Mouse (Mus musculus): ENCODE measurements around the gene Smoc1. TPM values are rescaled to one million over a fixed set of nuclear protein-coding genes. Genes with fewer than 3 reads are reported as not detected.

Gene Smoc1
- total RNA-seq, 1 experiment from 2014 or later, result 0.23 TPM

DNA sequence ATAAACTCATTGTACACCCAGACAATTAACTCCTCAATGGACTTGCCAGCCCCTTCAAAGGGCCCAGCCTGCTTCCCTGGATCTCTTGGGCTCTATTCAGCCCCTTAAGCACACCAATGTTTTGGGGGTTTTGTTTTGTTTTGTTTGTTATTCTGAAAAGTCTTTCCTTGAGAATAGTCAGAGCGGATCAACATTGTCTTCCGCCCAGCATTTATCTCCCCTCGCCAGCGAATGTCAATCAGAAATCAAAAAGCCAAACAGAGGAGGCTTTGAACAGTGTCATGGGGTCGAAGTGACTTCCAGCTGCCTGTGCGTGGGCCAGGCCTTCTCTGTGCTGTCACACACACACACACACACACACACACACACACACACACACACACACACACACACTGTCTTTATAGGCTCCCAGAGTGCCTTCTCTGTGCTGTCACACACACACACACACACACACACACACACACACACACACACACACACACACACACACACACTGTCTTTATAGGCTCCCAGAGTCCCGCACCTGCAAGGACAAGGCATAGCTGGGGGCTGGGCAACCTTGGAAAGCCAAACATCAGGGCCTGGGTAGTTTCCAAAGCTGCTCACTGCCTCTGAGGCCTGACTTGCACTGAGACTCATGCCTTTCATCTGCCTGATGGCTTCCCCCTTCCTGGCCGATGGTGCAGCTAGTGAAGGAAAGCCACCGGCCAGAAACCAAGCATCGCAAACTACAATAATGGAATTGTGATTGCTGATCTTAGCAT is 120.0 kb downstream of the Smoc1 start:
- no peak for ATAC-seq (ENCODE audit: extremely low read depth, insufficient number of reproducible peaks, low FRiP score, poor library complexity, severe bottlenecking)

- ATAC-seq (ENCODE audit: extremely low read depth, insufficient number of reproducible peaks, low FRiP score, poor library complexity, severe bottlenecking), result no peak
Observed at GRCm38 (mm10) chr12:81147956-81148355, 121.3 kb downstream of the Smoc1 start.

GRCm38 (mm10) chr12:81150917-81151316 is 124.3 kb downstream of the Smoc1 start:
- ATAC-seq (ENCODE audit: extremely low read depth, insufficient number of reproducible peaks, low FRiP score, poor library complexity, severe bottlenecking), result no peak

DNA sequence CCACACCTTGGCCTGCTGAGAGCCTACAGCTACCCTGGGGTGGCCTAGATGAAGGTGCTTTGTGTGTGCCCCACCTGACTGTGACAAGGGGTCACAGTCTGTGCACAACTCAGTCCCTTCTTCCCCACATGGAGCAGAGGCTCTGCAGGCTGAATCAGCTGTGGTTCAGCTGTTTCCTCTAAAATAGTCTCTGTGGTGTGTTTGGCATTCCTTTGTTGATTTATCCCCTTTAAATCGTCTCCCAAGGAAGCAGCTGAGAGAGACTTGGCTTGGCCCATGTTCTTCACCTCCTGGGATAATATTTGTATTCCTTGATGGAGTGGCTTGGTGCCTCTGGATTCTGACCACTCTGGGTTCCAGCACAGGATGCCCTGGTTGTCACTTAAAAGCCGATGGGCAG is 125.5 kb downstream of the Smoc1 start:
- no peak for ATAC-seq (ENCODE audit: extremely low read depth, insufficient number of reproducible peaks, low FRiP score, poor library complexity, severe bottlenecking)

DNA sequence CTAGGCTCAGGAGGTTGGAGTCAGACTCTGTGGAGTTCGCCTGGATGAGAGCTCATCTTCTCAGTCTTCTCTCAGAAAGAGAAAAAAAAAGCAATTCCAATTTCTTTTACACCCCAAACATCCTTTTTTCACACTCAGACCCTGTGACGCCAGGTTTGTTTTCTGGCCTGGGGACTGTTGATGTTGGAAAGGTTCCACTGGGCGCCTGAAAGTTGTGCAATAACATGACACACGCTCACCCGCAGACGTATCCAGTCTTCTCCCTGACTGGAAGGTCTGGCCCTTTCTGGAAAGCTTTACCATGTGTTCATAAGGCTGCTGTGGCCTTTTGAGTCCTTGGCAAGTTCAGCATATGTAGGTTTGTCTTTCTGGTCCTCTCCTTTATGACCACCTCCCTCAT is 129.1 kb downstream of the Smoc1 start:
- no peak for ATAC-seq (ENCODE audit: extremely low read depth, insufficient number of reproducible peaks, low FRiP score, poor library complexity, severe bottlenecking)

GRCm38 (mm10) chr12:81156841-81157240 is 130.2 kb downstream of the Smoc1 start:
- no peak for ATAC-seq (ENCODE audit: extremely low read depth, insufficient number of reproducible peaks, low FRiP score, poor library complexity, severe bottlenecking)

DNA sequence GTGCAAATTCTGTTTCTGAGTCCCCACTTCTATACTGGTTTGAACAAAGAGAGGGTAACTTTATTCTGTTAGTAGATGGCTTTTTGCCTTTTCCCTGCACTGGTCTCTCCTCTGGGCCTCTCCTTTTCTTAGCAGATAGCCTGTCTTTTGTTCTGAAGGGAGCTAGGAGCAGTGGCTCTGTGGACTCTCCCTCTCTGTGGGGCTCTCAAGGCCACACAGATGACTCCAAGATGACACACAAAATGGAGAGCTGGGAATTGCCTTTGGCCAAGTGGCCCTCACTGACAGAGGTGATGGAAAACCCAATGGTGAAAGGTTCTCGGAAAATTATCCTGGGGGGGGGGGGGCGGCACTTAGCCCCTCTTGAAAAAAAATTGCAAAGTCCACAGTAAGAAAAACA is 133.3 kb downstream of the Smoc1 start:
- no peak for ATAC-seq (ENCODE audit: extremely low read depth, insufficient number of reproducible peaks, low FRiP score, poor library complexity, severe bottlenecking)

DNA sequence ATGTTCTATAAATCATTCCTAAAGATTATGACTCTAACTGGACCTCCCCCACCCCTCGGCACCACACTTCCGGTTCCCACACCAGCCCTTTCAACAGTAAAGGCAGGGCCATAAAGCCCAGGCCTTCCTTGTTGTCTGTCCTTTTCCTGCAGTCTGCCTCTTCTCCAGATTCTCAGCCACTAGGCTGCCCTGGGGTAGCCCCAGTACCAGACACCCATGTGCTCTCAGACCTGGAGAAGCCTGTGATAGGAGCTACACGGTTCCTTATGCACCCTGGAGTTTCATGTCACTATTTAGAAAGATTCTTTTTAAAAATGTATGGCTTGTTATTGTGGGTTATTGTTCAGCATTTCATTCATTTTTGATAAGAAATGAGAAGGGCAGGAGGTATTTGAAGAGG is 133.8 kb downstream of the Smoc1 start:
- ATAC-seq (ENCODE audit: extremely low read depth, insufficient number of reproducible peaks, low FRiP score, poor library complexity, severe bottlenecking), result no peak

DNA sequence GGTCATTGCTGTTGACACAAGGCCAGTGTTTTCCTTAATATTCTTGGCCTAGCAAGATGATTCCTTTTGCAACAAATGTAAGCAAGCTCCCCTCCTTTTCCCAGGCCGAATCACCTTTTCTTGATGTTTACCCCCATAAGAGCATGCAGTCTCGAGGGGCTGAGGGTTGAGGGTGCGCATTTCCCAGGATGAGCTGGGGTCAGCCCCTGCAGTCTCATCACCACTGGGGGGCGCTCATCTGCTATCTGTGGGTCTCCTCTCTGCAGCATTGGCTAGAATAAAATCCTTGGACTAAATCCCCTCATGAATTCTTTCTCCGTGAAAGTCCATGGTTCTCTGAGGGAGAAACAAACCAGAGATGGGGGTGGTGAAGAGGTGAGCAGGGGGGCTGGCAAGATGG is 134.2 kb downstream of the Smoc1 start:
- ATAC-seq (ENCODE audit: extremely low read depth, insufficient number of reproducible peaks, low FRiP score, poor library complexity, severe bottlenecking), result no peak

DNA sequence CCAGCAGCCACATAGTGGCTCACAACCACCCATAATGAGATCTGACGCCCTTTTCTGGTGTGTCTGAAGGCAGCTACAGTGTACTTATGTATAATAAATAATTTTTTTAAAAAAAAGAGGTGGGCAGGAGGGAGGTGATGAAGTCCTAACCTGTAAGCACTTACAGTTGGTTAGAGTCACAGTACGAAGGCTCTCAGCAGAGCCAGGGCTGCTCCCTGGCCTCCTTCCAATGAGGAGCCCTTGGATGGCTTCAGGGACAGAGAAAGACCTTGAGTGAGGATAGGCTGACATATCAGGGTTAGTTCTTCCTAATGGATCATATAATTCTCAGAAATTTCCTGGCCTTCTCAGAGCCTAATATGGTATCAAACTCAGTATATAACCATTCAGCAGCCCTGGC is 134.7 kb downstream of the Smoc1 start:
- ATAC-seq (ENCODE audit: extremely low read depth, insufficient number of reproducible peaks, low FRiP score, poor library complexity, severe bottlenecking), result no peak

GRCm38 (mm10) chr12:81163131-81163530 is 136.5 kb downstream of the Smoc1 start:
- no peak for ATAC-seq (ENCODE audit: extremely low read depth, insufficient number of reproducible peaks, low FRiP score, poor library complexity, severe bottlenecking)

- no peak for ATAC-seq (ENCODE audit: extremely low read depth, insufficient number of reproducible peaks, low FRiP score, poor library complexity, severe bottlenecking)
Observed at GRCm38 (mm10) chr12:81163566-81163965, 137.0 kb downstream of the Smoc1 start.

- ATAC-seq (ENCODE audit: extremely low read depth, insufficient number of reproducible peaks, low FRiP score, poor library complexity, severe bottlenecking), result no peak
Observed at GRCm38 (mm10) chr12:81166092-81166491, 139.5 kb downstream of the Smoc1 start.

GRCm38 (mm10) chr12:81166615-81167014 is 140.0 kb downstream of the Smoc1 start:
- no peak for ATAC-seq (ENCODE audit: extremely low read depth, insufficient number of reproducible peaks, low FRiP score, poor library complexity, severe bottlenecking)

DNA sequence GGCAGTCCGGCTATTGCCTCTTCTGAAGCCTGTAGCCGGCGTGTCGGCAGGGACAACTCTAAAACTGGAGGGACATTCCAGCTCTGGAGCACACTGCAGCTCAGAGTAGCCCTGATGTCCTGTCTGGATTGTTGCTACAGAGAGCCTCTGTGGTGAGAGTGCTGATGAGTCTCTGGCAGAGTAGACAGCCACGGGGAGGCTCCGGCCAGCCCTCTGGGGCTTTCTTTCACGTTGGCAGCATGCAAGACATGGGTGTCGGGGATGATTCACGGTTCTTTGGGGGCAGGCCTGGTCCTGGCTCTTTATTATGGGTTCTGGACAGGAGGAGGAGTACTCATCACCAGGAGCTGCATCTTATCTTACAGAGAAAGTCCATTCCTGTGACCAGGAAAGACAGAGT is 140.5 kb downstream of the Smoc1 start:
- no peak for ATAC-seq (ENCODE audit: extremely low read depth, insufficient number of reproducible peaks, low FRiP score, poor library complexity, severe bottlenecking)

DNA sequence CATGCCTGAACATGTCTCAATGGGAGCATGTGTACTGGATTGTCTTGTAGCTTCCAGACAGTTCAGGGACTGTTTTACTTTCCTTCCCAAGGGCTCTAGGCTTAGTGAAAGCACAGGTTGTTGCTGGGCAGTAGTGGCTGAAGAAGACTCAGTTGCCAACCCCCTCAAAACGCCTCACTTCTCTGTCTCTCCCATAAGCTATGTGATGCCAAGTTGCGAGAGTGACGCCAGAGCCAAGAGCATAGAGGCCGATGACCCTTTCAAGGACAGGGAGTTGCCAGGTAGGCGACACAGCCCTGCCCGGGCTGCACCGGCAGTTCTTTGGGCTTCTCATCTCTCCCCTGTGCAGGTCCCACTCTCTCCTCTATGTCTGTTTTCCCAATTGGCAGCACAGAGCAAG is 141.4 kb downstream of the Smoc1 start:
- no peak for ATAC-seq (ENCODE audit: extremely low read depth, insufficient number of reproducible peaks, low FRiP score, poor library complexity, severe bottlenecking)

DNA sequence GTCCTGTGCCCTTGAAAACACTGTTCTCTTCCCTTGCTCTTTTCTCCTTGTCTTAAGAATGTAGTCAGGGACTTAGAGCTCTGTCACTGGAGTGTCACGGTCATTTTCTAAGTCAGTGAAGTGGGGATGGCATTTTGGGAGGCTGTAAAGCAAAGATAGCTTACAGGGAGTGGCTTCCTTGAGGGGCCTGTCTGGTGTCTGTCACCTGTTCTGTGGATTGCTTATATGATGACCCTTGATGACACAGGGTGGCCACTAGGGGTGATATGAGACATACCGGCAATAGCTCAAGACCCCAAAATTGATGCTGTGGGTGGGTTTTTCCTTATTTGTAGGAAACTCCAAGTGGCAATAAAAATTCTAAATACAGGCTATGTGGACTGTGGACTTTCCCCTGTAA is 141.9 kb downstream of the Smoc1 start:
- ATAC-seq (ENCODE audit: extremely low read depth, insufficient number of reproducible peaks, low FRiP score, poor library complexity, severe bottlenecking), result no peak

GRCm38 (mm10) chr12:81170076-81170475 is 143.5 kb downstream of the Smoc1 start:
- ATAC-seq (ENCODE audit: extremely low read depth, insufficient number of reproducible peaks, low FRiP score, poor library complexity, severe bottlenecking), result no peak

DNA sequence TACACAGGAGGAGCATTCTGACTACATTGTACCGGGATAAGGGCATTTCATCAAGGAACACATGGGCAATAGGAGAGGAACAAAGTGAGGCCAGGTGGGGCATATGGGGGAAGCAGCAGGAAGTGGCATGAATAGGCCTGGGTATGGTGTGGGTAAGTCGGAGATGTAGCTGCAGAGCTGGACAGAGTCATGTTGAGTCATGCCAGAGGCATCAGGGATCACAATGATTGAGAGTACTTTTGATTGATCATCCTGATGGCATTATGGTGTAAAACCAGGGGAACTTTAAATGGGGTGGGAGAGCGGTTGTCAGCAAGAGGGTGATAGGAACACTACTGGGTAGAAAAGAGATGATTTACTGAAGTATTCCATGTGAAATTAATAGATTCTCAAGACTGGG is 146.4 kb downstream of the Smoc1 start:
- ATAC-seq (ENCODE audit: extremely low read depth, insufficient number of reproducible peaks, low FRiP score, poor library complexity, severe bottlenecking), result no peak

GRCm38 (mm10) chr12:81173893-81174292 is 147.3 kb downstream of the Smoc1 start:
- no peak for ATAC-seq (ENCODE audit: extremely low read depth, insufficient number of reproducible peaks, low FRiP score, poor library complexity, severe bottlenecking)

DNA sequence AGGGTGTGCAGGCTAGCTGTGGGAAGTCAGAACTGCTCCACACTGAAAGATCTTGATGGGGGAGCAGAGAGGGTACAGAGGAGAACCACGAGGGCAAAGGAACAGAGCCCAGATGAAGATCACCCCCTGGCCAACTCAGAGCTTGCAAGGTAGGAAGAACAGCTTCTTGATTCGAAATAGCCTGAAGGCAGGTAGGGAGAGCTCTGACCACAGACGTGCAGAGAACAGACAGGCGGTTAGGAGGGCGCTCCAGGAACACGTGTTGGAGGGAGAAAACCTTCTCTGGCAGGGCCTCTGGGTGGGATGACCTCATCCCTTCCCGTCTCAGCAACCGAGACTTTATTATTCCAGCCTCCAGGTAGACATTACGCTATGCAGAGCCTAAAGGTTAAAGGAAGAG is 148.6 kb downstream of the Smoc1 start:
- ATAC-seq (ENCODE audit: extremely low read depth, insufficient number of reproducible peaks, low FRiP score, poor library complexity, severe bottlenecking), result no peak
